In the genomic region with DNA sequence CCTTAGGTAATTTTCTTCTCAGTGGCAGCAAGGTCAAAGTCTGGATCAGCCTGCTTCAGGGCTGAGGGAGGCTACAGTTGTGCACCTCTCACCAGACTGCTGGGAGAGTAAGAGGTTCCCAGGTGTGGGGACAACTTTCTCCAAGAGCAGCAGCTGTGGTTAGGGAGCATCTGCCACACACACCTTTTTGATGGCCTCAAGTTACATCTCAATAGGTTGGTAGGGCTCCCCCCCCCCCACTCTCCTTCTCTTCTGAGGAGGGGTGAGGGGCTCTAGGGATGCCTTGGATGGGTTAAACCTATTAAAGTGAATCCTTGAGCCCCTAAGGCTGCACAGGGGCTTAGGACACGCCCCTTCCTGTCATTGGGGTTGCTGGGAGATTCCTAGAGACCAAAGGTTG, we compare ENCODE assay signal across 20 mouse cellular contexts.
"Had no signal": no experiment of that assay in that cellular context is flagged by ENCODE, and none has a peak within 500 bp of the region (broad histone marks: within the 10 kb centered on the region; RNA-seq: fewer than 3 reads in every experiment).

No protein-coding gene starts in this region.

- ATAC-seq: midbrain, embryonic 15.5 days had no signal

- H3K27ac ChIP-seq: liver, embryonic 14.5 days; midbrain, embryonic 12.5 days; midbrain, embryonic 15.5 days; neural tube, embryonic 13.5 days; neural tube, embryonic 15.5 days; stomach, embryonic 15.5 days; stomach, postnatal 0 days had no signal

- DNase-seq: lung, adult 18-20 months; lung, embryonic 14.5 days; lung, postnatal 10 days; lung, postnatal 4 days; retina, postnatal 1 day; right cerebral cortex, adult 18-20 months; right cerebral cortex, postnatal 25 days; right cerebral cortex, postnatal 4 days; spleen, adult 18-20 months; thymus, adult 2 months; thymus, postnatal 25 days; thymus, postnatal 4 days had no signal

- H3K9ac ChIP-seq: liver, embryonic 14.5 days; lung, embryonic 14.5 days; midbrain, embryonic 12.5 days; midbrain, embryonic 15.5 days; neural tube, embryonic 13.5 days; neural tube, embryonic 15.5 days; stomach, embryonic 15.5 days had no signal

- H3K9me3 ChIP-seq: midbrain, embryonic 12.5 days; midbrain, embryonic 15.5 days; neural tube, embryonic 13.5 days; neural tube, embryonic 15.5 days; stomach, embryonic 15.5 days had no signal

- H3K27me3 ChIP-seq: midbrain, embryonic 15.5 days had no signal

- H3K4me3 ChIP-seq: midbrain, embryonic 12.5 days; midbrain, embryonic 15.5 days; myocyte; neural tube, embryonic 13.5 days; neural tube, embryonic 15.5 days; stomach, embryonic 15.5 days had no signal

- H3K36me3 ChIP-seq: midbrain, embryonic 12.5 days; midbrain, embryonic 15.5 days; neural tube, embryonic 13.5 days; neural tube, embryonic 15.5 days; stomach, embryonic 15.5 days had no signal

- H3K4me2 ChIP-seq: lung, embryonic 14.5 days; midbrain, embryonic 12.5 days; midbrain, embryonic 15.5 days; neural tube, embryonic 13.5 days; neural tube, embryonic 15.5 days; stomach, embryonic 15.5 days had no signal
